Mouse (Mus musculus) kidney, postnatal 25 days (tissue): ENCODE measurements at regions not wholly inside any gene's neighbourhood (a gene's known extent, or its start where the extent isn't known, plus 50 kb on each side); places are given as distances from the start of the nearest gene placed in this dataset.
A peak's percentile ranks its signal among the peaks of the same experiment; 100 is the strongest.
"Not testable (repeated sequence)": the region's sequence is repeated elsewhere in the genome, so short reads cannot be mapped to it uniquely, and the experiment has no call there.

ENCODE experiments used
- DNase-seq, 2 experiments: peaks; one replicate each; pipeline ENCODE4 v3.0.0; 2021; ENCODE audit warnings: mixed read lengths in 2 of 2

DNA sequence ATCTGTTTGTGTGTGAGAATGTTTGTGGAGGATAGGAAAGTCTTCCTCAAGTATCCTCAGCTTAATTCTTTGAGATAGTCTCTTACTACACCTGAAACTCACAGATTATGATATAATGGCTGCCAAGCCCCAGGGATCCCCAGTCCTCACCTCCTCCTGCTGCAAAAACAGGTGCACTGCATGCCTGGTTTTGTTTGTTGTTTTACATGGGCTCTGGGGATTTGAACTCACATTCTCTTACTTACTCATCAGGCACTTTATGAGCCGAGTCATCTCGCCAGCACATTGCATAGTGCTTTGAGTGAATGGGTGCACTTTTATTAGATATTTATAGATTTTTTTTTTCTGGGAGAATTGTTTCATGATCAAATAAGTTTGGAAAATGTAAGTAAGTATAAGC lies 56.3 kb downstream of the Mterf1b start:
- DNase-seq: no peak

DNA sequence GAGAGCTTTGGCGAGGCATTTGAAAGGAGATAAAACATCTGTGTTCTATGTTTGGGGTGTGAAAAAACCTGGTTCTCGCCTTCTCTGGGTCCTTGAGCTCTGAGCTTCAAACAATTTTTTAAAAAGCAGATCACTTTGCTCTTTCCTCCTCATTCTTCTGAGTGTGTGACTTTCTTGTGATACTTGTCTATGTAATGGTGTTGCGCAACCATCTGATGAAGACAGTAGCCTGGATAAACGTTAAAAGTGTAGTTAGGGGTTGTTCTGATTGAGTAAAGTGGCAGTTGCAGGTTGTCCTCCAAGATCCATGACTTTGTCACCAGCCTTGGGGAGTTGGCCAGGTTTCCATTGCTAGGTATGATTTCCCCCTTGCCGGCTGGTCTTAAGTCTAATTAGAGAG lies 62.1 kb downstream of the Mterf1b start:
- not testable (repeated sequence) for DNase-seq

DNA sequence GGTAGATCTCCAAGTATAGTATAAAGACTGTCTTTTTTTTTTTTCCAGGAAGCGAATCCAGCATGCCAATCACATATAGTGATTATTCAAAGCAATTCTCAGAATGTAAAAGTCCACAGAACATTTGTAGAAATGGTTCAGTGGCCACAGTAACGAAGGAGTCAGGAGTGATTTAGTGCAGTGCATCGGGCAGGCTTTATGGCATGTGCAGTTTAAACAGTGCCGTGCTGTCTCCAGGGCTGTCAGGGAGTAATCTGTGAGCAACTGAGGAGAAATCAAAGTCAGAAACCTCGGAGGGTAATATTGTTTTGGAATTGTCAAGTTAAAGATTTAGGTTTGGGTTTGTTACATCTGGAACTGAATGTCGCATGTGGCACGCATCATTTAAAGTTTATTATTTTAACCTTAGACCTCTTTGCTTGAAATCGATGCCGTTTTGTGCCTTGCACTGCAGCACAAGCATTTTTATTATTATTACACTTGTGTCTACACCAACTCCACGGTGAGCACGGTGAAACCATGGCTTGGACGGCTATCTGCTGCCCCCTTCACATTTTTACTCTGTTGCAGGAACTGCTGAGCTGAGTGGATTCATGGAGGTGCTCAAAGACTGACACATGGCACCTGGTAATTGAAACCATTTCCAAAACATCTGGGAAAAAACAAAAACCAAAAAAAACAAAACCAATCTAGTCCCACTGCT lies 65.0 kb downstream of the Mterf1b start:
- DNase-seq: no peak

DNA sequence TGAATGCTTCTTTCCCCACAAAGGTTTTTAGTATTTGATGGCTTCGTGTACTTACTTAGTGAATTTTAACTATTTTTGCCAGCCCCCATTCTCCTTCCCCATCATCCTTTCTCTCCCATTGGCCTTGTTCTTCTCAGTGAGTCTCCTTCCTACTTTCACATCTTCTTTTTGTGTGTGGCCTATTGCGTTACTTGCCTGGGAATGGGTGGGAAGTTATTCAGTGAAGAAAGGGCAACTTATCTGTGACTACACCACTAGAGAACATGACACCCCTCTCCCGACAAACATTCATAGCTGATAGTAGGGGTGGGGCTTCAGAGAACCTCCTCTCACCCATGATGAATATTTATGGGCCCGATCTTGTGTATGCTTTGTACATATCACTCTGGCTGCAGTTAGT lies 67.1 kb downstream of the Mterf1b start:
- DNase-seq: no peak

DNA sequence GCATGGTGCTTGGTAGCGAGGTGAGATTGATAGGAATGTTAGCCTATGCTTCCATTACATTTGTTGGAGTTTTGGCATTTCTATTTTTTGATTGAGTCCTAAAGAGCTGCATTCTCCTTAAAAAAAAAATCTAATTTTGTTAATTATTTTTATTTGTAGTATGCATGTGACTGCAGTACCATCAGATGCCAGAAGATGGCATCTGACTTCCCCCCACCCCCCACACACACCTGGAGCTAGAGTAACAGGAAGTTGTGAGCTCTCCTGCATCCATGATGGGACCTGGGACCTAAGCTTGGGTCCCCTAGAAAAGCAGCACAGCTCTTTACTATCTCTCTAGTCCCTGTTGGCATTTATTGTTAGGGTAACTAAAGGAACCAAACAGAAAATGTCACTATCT lies 70.5 kb downstream of the Mterf1b start:
- no peak for DNase-seq

DNA sequence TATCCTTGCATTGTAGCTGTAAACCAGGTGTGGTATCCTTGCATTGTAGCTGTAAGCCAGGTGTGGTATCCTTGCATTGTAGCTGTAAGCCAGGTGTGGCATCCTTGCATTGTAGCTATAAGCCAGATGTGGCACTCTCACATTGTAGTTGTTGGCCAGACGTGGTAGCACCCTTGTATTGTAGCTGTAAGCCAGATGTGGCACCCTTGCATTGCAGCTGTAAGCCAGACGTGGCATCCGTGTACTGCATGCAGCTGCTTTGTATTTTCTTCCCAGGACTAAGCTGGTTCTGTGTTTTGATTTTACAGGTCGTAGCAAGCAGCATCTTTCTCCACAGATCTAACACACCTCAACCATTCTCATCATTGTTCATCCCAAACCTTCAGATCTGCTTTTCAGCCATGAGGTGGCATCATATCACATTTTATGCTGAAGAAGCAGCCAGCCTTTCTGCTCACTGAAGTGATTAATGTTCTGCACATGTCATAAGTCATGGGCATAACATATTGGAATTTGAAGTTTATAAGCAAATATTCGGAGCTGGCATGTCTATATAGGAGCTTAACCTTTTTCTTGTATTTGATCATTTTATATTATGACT lies 71.5 kb downstream of the Mterf1b start:
- DNase-seq: peak in 1 of 2 experiments; percentile 9

DNA sequence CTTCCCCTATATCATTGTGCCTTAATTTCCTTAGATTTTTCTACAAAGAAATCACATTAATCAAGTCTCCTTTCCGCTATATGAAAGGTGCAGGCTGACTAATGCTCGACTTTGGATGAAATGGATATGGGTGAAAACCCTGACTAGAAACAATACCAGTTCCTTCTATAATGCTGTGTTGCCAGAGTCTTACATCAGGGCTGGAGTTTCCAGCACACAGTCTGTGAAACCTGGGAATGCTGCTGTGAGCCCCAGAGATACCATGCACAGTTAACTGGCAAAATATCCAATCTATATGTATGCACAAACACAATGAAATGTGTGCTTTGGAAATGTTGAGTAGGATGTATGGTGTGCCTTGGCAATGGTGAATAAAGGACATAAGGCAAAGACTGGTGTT lies 75.5 kb downstream of the Mterf1b start:
- no peak for DNase-seq

DNA sequence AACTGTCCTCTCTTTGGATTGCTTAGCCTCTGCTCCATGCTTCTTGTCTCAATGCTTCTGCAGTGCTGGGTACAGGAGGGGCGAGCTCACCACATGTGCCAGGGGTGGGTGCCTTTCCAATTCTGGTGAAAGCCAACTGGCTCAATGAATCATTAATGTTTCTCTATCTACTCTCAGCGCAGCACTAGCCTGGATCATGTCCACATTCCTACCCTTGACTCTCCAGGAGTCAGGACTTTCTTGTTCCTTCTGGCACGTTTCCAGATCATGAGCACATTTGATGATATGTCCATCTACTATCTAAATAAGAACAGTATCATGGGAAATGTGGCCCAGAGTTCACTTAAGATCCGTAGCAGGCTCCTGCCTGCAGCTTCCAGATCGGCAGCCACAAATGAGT lies 80.8 kb downstream of the Mterf1b start:
- no peak for DNase-seq

DNA sequence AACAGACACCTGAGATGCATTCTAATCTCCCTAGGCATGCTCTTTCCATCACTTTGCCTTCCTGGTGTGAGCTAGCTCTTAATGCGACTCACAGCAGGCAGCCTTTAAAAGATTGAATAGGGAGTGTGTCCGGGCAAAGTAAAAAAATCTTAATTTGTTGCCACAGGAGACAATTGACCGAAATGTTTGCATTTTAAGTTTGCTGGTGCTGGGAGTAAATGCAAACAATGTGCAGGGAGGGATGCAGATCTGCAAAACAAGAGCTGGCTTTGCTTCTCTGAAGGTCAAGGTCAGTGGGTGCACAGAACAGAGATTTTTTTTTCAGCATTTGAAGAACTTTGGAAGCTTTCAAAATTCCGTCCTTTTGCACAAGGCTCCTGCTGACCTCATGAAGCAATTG lies 111.4 kb downstream of the Mterf1b start:
- DNase-seq: no peak

DNA sequence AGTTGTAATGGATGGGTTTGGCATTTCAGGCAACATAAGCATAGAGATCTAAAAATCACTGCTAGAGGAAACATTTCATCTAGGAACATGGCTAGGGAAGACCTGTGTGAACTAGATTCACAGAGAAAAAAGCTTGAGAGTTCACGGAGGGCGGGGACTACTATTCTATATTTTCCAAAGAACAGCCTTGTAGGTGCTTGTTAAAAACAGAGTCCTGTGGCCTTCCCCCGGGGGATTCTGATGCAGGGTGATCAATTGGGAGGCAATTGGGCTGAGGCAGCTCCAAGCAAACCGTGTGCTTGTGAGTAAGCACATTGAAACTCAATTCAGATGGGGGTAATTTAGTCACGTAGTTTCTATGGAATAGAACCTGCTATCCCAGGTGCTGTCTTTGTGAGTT lies 112.0 kb downstream of the Mterf1b start:
- DNase-seq: no peak

DNA sequence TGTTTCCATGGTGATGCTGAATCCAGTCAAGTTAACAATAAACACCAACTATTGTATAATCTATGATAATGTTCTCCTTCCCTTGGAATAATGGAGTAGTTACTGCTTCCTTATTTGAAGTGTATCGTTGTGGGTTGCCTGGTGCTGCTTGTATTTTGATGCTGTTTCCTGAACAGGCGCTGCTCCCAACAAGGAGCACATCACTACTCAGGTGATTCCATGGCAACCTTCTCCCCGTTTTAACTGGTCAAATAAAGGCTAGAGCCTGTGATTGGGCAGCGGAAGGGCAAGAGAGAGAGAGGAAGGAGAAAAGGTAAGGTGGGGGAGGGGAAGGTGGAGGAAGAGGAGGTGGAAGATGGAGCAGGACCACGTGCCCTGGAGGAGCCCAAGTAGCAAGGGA lies 116.3 kb downstream of the Mterf1b start:
- DNase-seq: no peak

DNA sequence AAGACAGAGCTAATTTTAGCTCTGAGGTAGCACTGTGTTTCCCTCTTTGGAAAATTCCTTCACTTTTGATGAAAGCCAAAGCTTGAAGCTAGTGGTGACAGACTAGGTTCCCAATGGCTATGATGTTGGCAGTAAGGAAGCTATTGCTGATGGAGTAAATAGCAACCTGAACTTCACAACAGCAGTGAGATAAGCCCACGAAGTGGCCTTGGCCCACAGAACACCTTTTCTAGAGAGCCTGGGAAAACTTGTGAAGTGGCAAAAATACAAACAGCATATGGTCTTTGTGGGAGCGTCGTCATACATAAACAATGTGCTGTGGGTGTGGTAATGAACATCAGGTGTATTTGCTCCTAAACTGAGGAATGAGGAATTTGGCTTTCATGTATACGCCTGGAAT lies 119.0 kb downstream of the Mterf1b start:
- DNase-seq: no peak

DNA sequence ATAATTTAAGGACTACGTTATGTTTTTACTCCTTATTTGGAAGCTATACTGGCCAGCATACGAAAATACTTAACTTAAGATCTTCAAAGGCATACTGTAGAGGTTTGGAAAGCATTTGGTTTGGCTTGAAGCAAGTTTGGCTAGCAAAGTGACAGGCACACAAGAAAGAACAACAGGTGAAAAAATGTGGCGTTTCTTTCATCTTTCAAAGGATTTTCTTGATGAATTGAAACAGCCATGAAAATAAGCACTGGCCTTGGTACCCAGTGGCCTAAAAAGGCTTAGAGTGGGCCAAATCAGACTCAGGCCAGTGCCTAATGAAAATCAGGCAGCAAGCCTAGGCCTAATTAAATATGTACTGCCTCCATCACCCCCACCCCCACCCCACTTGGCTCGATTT lies 119.4 kb downstream of the Mterf1b start:
- no peak for DNase-seq

DNA sequence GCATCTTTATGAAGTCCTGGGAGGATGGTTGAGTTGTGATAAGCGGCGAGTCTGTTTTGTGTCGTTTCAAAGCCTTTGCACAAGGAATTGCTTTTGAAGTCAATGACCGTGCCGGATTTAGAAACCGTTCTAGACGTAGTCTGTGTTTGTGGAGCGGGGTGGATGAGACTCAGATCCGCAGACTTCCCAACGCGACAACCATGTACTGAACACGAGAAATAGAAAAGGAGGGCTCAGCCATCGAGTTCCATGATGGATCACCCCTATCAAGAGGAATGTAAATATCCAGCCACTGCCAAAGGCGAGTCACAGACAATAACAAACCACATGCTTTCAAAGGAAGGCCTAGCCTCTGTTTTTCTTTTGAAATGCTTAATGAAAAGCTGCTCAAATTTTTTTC lies 120.5 kb downstream of the Mterf1b start:
- no peak for DNase-seq

DNA sequence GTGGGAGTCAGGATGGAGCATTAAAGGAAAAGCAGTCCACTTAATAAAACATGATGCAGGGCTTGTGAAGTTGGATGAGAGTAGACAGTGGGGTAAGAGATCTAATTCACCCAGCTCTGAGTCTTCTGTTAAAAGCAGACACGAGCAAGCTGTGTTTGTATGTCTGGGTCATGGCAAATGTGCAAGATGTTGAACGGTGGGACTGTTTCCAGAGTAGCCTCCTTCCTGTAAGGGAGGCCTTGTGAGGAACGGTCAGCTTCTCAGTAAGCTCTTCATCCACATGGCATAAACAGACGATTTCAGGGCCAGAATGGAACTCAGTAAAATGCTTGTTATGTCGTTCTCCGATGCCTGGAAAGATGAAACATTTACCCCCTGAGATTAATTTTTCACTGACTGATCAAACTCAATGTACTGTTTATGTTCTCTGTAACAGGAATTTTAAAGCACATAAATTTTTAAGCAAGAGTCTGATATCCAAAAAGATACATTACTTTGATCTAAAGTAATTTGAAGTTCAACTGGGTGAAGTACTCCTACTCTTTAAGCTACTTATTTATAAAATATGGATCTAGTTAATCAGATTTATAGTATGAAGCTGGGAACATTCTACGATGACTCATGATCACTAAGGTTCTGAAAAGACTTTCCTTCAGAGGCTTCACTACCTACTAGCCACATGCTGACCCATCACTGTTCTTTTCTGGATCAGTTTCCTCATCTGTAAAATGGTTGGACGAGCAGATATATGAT lies 130.6 kb downstream of the Mterf1b start:
- DNase-seq: no peak

DNA sequence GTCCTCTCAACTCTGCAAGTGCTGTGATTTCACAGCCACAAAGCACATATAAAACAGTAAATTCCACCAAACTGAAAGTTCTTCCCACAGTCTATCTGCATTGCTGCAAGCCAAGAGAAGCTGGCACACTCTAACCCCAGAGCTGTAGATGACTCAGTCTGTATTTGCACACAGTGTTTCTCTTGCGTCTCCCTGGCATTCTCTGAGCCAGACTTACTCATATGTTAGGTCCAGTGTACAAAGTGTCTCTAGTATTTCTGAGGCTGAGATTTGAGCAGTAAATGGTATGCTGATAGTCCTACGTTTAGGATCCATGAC lies 131.2 kb downstream of the Mterf1b start:
- no peak for DNase-seq

DNA sequence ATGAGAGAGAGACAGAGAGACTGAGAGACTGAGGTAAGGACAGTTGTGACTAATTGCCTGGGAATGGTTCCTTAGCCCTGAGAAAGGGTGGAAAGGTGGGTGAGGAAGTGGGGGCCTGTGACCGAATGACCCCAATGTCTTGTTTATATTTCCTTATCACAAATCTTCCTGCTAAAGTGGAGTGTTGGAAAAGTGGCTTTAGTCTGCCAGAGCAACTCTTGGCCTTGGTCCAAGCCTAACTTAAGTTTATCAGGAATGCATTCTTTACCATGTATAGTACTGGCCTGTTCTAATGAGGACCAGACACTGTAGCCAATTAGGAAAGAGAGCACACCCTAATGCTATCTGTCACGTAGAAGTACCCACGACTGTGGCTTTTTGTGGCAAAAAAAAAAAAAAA lies 133.6 kb downstream of the Mterf1b start:
- DNase-seq: no peak

DNA sequence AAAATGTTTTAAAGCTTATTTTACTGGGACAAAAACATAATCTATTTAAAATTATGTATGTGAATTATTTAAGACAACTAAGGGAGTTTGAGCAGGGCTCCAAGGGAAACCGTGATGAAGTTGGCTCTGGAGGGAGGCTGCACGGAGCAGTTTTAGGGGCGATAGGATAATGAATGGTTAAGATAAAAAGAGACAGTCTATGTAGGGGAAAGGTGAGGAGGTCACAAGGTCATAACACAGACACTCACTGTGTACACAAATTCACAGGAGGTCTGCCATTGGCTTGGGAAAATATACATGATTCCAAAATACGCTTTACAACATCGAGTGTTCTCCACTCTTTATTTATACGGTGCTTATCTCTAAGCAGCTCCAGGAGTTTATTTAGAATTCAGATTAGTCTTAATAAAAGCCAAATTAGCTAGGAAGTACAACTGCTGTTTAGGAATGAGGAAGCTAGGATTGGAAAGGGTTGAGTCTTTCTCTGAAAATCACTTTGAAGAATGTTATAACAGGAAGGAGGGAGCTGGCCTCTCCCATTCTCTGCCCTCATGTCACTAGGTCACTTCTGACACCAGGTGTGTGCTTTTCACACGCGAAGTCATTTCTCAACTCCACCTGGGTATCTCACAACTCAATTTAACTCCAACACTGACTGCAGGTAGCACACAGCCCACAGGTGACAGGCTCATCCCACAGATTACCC lies 134.3 kb downstream of the Mterf1b start:
- DNase-seq: no peak

DNA sequence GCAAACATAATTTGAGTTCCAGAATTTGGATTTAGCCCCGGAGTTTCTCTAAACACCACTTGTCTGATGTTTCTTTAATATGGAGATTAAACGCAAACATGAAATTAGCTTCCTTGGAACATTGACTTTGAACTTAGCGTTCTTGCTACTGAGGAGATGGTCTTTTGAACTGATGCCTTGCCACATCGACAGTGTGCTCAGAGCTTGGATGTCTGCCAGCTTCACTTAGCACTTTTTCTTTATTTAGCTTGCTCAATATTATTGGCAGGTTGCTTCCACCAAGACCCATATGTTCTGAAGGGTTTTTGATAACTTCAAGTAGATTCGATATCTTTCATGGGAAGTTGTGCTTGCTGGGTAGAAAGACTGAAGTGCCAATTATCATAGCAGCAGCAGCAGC lies 143.5 kb downstream of the Mterf1b start:
- no peak for DNase-seq

DNA sequence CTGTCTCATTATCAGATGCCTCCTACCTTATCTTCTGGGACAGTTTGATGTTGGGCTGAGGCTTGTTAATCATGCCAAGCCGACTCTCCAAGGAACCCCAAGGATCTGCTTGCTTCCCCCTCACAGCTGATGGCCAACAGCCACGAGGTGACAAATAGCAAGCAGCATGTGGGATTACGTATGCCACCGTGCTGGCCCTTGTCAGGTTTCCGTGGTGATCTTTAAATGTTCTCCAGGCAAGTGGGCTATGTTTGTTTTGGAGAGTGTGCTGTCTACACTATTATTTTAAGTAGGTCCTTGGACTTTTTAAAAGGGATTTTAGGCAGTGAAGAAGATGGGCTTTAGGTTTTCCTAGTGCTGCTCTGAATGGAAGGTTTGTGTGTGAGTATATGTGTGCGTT lies 149.8 kb downstream of the Mterf1b start:
- no peak for DNase-seq

DNA sequence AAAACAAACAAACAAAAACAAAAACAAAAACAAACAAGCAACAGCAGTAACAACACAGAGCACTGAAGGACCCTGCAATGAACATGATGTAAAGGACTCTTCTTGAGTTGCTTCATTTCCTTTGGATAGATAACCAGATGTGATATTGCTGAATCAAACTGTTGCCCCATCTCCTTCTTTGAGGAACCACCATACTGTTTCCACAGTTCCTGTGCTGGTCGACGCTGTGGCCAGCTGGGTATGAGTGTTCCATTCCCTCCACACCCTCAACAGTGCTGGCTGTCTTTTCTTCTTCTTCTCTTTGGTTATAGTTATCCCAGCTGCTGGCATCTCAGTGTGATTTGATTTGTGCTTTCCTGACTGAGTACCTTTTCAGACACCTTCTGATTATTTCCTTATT lies 152.3 kb downstream of the Mterf1b start:
- no peak for DNase-seq

DNA sequence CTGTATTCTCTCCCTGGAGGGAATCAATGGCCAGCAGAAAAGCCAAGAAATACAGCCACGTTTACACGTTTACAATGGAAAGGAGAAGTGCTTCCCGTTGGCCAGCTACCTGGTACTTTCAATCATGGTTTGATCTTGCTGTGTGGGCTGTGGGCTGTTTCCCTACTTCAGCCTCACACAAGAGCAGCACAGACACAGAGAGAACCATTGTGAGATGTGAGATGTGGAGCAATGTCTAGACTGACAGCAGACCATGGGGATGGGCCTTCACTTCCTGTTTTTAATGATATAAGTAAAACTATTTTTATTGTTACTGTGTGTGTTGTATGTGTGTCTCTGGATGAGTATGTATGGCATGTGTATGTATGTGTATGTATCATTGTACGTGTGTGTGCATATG lies 156.2 kb downstream of the Mterf1b start:
- no peak for DNase-seq

DNA sequence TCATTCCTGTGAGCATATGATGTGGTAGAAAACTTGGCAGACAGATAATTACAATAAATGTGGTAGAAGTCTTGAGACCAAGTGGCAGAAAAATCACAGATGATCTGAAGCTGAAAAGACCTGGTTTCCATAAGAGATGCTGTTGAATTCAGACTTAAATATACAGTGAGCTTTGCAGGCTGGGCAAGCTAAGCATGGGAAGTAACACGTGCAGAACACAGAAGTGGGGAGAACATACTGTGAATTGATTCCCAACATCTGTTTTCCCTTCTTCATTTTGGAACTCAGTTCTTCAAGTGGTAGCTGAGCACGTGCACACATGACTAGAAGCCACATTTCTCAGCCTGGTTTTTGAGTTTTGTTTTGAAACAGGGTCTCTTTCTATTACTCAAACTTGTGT lies 157.8 kb downstream of the Mterf1b start:
- no peak for DNase-seq
